Mouse (Mus musculus) heart, postnatal 4 days (tissue): ENCODE measurements around the gene Map4k4. TPM values are rescaled to one million over a fixed set of nuclear protein-coding genes. Genes with fewer than 3 reads are reported as not detected.

Source experiments
- DNase-seq: peaks from one replicate; pipeline ENCODE4 v3.0.0; 2021
- total RNA-seq, 2 experiments: library from RNA; stranded (reverse); gene quantifications; 2 replicates each; pipeline ENCODE4 v1.2.3; 2021

Gene Map4k4
- total RNA-seq, 2 experiments from 2014 or later: 207 to 231 TPM

GRCm38 (mm10) chr1:39965461-39965860 is 64.7 kb downstream of the Map4k4 start:
- no peak for DNase-seq

DNA sequence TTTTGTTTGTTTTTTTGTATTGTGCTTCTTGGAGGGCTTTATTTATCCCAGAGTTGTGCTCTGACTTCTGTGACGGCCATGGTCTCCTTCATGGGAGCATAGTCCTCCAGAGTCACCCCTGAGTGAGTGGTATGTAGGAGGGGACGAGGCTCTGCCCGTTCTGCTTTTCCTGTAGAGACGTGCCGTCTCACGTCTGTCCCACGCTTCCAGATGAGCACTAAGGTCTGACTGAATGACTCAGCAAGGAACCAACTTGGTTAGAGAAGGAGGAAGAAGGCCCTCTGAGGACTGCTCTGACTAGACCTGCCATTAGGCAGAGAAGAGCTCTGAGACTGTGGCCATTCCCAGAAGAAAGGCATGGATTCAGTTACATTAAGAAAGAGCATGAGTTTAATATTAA is 68.3 kb downstream of the Map4k4 start:
- DNase-seq: no peak

- peak; percentile 55 for DNase-seq
These were observed 69.2 kb downstream of the Map4k4 start for GRCm38 (mm10) chr1:39969771-39970406.

DNA sequence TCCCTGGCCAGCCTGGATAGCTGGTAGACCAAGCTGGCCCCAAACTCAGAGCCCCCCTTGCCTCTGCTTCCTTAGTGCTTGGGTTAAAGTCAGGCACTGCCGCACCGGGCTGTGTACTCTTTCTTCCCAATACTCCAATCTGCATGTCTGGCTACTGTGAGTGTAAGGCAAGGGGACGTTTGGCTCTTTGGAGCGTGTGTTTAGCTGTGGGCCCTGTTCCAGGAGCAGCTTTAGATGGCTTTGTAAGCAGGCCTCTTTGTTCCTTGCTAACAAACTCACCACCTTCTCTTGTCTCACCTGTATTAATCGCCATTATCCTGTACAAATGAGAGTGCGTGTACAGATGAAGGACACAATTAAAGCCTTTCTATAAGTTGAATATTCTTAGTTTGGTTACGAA is 71.7 kb downstream of the Map4k4 start:
- DNase-seq: no peak

GRCm38 (mm10) chr1:39973911-39974310 is 73.2 kb downstream of the Map4k4 start:
- DNase-seq: no peak

DNA sequence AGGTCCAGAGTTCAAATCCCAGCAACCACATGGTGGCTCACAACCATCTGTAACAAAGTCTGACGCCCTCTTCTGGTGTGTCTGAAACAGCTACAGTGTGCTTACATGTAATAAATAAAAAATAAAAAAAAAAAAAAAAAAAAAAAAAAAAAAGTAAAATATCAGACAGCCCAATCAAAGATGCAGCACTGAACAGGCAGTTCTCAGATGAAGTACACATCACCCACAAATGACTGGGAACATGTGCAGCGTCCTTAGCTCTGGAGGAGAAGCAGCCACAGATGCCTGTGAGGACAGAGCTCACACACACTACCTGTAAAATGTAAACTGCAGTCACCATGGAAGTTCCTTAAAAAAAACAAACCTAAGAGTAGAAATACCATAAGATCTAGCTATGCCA is 74.3 kb downstream of the Map4k4 start:
- DNase-seq: no peak

- DNase-seq: no peak
These were observed 75.4 kb downstream of the Map4k4 start for GRCm38 (mm10) chr1:39976107-39976506.

- DNase-seq: no peak
These were observed 76.4 kb downstream of the Map4k4 start for GRCm38 (mm10) chr1:39976847-39977744.

DNA sequence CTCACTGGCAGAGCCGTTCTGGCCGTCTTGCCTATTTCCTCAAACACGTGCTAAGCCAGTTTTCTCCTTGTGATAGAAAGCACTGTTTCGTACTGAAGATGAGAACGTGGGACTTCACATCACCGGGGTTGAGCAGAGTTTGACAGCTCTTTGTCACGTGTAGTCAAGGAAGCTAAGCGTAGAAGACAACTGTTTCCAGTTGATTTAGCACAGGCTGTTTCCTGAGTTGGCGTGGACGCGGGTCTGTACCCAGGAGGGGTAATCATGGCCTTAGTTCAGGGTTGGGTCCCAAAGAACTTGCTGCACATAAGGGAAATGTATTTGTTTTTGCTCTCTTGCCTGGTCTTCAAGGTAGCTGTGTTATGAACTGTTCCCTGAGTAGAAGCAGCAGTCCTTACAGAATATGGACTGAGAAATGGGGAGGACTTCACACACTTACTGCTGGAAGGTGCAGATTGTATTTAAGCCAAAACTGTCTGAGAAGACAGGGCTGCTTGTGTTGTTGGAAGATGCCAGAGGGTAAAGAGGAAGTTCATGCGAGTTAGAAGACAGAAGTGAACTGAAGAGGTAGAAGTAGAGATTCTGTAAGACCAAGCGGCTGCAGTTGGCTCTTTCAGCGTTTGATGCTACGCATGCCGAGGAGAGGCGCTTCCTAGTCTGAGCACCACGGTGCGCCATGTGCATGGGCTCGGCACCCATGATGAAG is 78.2 kb downstream of the Map4k4 start:
- DNase-seq: no peak

DNA sequence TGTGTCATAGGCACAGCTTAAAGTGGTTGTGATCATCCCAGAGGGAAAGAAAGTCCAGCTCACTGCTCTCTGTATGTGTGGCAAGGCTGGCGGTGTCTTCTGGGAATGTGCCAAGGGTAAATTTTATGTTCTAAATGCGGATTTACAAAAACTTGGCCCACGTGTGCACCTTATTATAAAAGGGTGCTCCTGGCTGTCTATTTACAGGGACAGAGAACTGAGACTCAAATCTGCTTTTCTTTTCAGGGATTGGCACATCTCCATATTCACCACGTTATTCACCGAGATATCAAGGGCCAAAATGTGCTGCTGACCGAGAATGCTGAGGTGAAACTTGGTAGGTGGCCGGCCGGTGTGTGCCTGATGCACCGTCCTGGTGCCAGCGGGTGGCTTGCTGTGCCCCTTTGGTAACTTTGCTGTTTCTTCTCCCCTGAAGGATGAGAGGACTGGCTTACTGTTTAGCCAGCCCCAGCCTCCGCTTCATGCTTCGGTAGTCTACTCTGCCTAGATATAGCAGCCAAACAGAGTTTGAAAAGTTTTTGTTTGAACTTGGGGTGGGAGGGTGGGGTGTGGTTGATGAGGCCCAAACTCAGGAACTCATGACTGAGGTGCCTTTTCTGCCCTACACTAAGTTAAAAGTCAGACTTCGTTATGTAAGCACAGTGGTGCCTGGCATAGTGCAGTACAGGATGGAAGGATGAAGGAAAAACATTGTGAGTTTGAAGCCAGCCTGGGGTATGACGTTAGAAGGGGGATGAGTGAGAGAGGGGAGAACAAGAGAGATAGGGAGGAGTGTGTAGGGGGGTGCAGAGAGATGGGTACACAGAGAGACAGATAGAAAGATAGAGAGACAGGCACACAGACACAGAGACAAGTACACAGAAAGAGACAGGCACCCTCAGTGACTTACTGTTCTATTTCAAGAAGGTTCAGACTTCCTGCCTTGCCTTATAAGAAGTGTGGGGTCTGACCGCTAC is 79.9 kb downstream of the Map4k4 start:
- no peak for DNase-seq

- DNase-seq: peak; percentile 42
These were observed 81.3 kb downstream of the Map4k4 start for GRCm38 (mm10) chr1:39981970-39982369.

DNA sequence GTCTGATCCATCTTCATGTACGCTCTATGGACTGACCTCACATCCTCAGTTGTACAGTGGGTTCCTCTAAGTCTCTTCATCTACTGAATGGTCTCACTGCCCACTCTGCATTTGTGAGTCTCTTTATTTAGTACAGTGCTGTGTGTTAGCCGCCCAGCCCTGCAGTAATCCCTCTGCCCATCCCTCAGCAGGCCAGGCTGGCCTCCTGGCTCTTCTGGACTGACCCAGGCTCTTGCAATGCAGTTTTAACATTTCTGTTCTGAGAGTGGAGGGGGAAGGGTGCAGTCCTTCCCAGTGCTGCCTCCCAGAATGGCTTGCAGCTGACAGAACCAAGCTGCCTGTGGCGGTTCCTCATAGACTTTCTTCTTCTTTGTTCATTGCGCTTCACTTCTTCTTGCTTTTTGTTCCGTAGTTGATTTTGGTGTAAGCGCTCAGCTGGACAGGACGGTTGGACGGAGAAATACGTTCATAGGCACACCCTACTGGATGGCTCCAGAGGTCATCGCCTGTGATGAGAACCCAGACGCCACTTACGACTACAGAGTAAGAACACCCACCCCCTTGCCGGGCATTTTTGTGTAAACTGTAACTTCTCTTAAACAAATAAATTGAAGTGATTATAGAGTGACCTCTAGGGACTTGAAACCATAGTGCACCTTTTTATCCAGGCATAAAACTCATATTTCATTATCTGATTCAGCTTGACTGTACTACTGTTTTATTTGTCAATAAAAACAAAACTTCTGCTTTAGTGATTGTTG is 82.2 kb downstream of the Map4k4 start:
- DNase-seq: no peak

DNA sequence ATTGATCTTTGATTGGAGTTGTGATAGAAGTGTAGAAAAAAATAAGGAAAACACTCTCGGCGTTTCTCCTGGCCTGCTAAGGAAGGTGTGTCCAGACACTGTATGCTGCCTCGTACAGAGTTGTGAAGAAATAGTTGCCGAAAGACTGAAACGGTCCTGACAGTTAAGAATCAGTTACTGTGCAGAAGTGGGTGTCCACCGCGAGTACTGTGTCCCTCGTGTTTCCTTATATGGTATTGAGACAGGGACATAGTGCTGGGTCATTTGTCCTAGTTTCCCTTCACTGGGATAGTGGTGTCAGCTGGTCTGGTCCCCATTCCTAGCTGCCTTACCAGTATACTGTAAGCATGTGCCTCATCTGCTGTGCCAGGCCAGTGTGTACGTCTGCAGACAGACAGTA is 83.6 kb downstream of the Map4k4 start:
- no peak for DNase-seq

GRCm38 (mm10) chr1:39986820-39987219 is 86.1 kb downstream of the Map4k4 start:
- DNase-seq: no peak

DNA sequence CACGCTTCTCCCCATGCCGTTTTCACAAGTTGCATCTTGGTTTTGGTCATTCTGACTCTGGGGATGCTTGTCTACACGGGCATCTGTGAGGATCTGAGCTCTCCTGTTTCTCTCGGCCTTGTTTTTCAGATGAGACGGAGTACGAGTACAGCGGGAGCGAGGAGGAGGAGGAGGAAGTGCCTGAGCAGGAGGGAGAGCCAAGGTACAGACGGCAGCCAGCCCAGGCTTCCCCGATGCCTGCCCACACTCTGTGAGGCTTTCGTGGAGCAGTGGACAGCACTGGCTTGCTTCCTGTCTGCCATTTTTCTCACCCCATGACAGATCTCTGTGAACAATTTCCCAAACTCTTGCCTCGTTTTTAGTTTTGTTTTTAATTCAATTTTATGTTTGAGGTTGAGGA is 88.1 kb downstream of the Map4k4 start:
- DNase-seq: no peak

GRCm38 (mm10) chr1:39990041-39990440 is 89.3 kb downstream of the Map4k4 start:
- DNase-seq: no peak

GRCm38 (mm10) chr1:39993921-39994320 is 93.2 kb downstream of the Map4k4 start:
- no peak for DNase-seq

GRCm38 (mm10) chr1:39995593-39995992 is 94.9 kb downstream of the Map4k4 start:
- no peak for DNase-seq

DNA sequence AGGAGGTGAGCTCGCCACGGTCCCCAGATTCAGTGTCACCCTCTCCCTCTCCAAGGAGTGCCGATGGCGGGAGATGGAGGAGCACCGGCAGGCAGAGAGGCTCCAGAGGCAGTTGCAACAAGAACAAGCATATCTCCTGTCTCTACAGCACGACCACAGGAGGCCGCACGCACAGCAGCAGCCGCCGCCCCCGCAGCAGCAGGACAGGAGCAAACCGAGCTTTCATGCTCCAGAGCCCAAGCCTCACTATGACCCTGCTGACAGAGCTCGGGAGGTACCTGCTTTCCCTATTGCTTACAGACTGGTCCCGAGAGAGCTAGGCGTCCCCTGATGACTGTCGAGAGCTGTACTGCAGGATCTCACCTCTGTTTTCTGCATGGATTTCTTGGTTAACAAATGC is 99.8 kb downstream of the Map4k4 start:
- DNase-seq: no peak

DNA sequence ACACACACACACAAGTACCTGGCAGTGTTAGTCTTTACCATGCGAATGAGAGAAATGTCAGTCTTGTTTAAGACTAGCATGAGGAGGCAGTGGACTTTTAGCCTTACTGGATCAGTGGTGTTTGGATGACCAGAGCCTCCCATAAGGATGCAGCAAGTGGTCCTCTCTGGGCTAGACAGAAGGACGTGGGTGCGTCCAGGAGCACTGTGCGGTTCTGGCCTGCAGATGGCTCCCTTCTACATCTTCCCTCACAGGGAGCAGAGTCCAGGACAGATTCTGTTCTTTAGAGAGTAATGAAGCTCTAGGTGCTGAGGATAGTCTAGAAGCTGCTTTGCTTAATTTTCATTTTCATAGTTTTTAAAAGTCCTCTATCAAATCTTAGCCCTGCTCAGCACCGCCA is 100.2 kb downstream of the Map4k4 start:
- peak; percentile 48 for DNase-seq

DNA sequence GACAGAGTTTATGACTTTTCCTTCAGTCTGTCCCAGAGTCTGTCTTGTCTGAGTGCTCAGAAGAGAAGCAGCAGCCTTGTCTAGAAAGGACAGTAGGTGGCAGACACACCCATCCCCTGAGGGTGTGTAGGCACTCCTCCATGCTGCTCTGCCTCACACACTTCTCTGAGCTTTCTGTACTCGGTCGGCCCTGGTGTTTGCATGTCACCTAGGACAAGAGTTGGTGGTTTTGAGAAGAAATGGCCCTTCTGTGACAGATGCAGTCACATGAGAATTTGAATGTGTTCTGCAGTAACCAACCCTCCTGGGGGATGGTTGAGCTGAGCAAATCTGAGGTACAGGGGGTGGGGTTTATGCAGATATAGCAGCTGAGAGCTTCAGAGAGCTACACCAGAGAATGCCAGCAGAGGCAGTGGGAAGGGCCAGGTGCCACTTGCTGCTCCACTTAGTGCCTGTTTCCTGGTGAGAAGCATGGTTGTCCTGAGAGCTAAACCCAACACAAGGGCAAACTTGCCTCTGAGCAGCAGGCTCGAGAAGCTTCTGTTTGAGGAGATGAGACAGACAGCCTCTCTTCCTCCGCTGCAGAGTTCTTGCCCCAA is 101.5 kb downstream of the Map4k4 start:
- DNase-seq: no peak
